Mouse (Mus musculus) thymus, adult 2 months (tissue): ENCODE results near the gene Lrrk1. TPM values are rescaled to one million over a fixed set of nuclear protein-coding genes. Genes with fewer than 3 reads are reported as not detected.

Experiments
- DNase-seq: peaks from one replicate; pipeline ENCODE4 v3.0.0; 2021
- H3K27ac ChIP-seq: fragments of 200-500 bp; 2 replicates; pipeline ENCODE4 v1.5.1; 2012; ENCODE audit warnings: low read length, control low read depth; ENCODE audit not compliant: control insufficient read depth, insufficient read depth
- H3K27me3 ChIP-seq: fragments of 200-500 bp; 2 replicates; pipeline ENCODE4 v1.6.1; 2012; ENCODE audit warnings: mild to moderate bottlenecking, low read length, moderate library complexity, mixed read lengths; ENCODE audit not compliant: control insufficient read depth, insufficient read depth
- H3K36me3 ChIP-seq: fragments of 200-500 bp; 2 replicates; pipeline ENCODE4 v1.6.1; 2012; ENCODE audit warnings: mild to moderate bottlenecking, low read length, moderate library complexity; ENCODE audit not compliant: control insufficient read depth, insufficient read depth
- H3K4me1 ChIP-seq: fragments of 200-500 bp; replicated peaks from 2 replicates; pipeline ENCODE4 v1.6.1; 2012; ENCODE audit warnings: low read length; ENCODE audit not compliant: control insufficient read depth, insufficient read depth
- H3K4me3 ChIP-seq: fragments of 200-500 bp; 2 replicates; pipeline ENCODE4 v1.5.1; 2012; ENCODE audit warnings: mild to moderate bottlenecking, low read length, control low read depth, moderate library complexity; ENCODE audit not compliant: control insufficient read depth, insufficient read depth
- CTCF ChIP-seq: fragments of 200-500 bp; IDR thresholded peaks from 2 replicates; pipeline ENCODE4 v1.5.1; 2012; ENCODE audit warnings: mild to moderate bottlenecking, control low read depth, low read length, moderate library complexity, borderline replicate concordance; ENCODE audit not compliant: control insufficient read depth, poor library complexity, insufficient read depth; ENCODE audit errors: extremely low read depth
- POLR2A ChIP-seq: fragments of 200-500 bp; IDR thresholded peaks from 2 replicates; pipeline ENCODE4 v1.6.1; 2012; ENCODE audit warnings: mild to moderate bottlenecking, low read length, control low read depth, moderate library complexity; ENCODE audit not compliant: control insufficient read depth, poor library complexity, insufficient read depth; ENCODE audit errors: extremely low read depth
- WGBS: fragments of 180-500 bp; shearing (Covaris S2); methylation state at CpG from one replicate; pipeline ENCODE4 v1.1.7; 2018; 5-methylcytosine and 5-hydroxymethylcytosine counted together
- polyA plus RNA-seq: library from polyadenylated mRNA; depleted of rRNA; stranded (reverse); fragments of >200 nt; gene quantifications from 2 replicates; pipeline ENCODE4 v1.2.3, GENCODE M21; 2012

The Lrrk1 gene
- polyA plus RNA-seq, 1 experiment, result 29.9 TPM

GRCm38 (mm10) chr7:66219028-66219793, 168.9 kb downstream of the Lrrk1 start:
- TF ChIP-seq CTCF, result no peak
- no peak for TF ChIP-seq POLR2A
- 82% methylated on average over 4 of the region's 4 CpGs for WGBS
- Histone ChIP-seq H3K4me3 (no peak overlapping the region), H3K27ac (no peak overlapping the region), H3K27me3 (no peaks in the 10 kb centered on the region), H3K4me1 (peaks cover 21% of the 10 kb centered on the region), H3K36me3 (no peaks in the 10 kb centered on the region)
- no peak for DNase-seq

- TF ChIP-seq POLR2A, result no peak
- no peak for TF ChIP-seq CTCF
- no peak for DNase-seq
- Histone ChIP-seq H3K27ac (no peak overlapping the region; the same call in 1 of the 2 replicates), H3K4me3 (no peak overlapping the region), H3K36me3 (no peaks in the 10 kb centered on the region), H3K27me3 (no peaks in the 10 kb centered on the region), H3K4me1 (peaks cover 21% of the 10 kb centered on the region)
- 52% methylated on average over 9 of the region's 9 CpGs for WGBS
These were observed 169.7 kb downstream of the Lrrk1 start for GRCm38 (mm10) chr7:66218193-66219014.

- Histone ChIP-seq H3K27me3 (no peaks in the 10 kb centered on the region), H3K4me3 (no peak overlapping the region), H3K36me3 (no peaks in the 10 kb centered on the region), H3K27ac (no peak overlapping the region), H3K4me1 (peaks cover 21% of the 10 kb centered on the region)
- WGBS, result 74% methylated on average over 7 of the region's 7 CpGs
- TF ChIP-seq CTCF (no peak), POLR2A (no peak)
- DNase-seq, result no peak
These were observed 170.5 kb downstream of the Lrrk1 start for GRCm38 (mm10) chr7:66217531-66218094.

DNA sequence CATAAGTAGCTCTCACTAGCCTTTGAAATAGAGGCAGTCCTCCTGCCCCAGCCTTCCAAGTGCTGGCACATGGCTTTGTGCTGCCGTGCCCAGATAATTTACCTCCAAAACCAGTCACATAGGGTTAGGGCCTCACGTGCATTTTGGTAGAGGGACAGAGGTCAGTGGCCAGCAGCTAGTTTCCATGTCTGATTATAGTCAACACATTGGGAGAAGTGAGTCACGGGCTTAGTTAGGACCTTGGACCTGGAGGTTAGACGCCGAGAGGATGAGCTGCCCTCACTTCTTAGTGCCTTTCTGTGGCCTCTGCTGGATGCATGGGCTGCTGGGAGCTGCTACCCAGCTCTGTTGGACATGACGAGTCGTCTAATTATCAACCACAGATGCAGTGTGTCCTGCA, 171.1 kb downstream of the Lrrk1 start:
- no peak overlapping the region for H3K27ac ChIP-seq
- H3K4me3 ChIP-seq, result no peak overlapping the region
- peaks cover 25% of the 10 kb centered on the region for H3K4me1 ChIP-seq
- TF ChIP-seq POLR2A (no peak), CTCF (no peak)
- no peaks in the 10 kb centered on the region for H3K36me3 ChIP-seq
- 92% methylated on average over 7 of the region's 7 CpGs for WGBS
- no peak for DNase-seq
- H3K27me3 ChIP-seq, result no peaks in the 10 kb centered on the region

DNA sequence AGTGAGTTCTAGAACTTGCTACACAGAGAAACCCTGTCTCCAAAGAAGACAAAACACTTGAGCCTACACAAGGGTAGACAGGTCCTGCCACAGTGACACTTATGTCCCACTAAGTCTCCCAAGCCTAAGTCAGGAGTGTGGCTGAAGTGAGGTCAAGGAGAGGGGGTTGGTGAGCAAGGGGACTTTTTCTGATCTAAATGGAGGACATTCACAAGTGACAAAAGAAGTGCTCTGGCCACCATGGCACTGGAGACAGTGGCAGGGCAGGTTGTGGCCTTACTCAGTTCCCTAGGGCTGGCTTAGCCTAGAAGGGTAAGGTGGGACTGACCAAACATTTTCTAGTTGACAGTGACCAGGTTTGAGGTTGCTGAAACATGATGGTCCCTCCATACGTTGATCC, 172.2 kb downstream of the Lrrk1 start:
- TF ChIP-seq POLR2A, result no peak
- no peak for TF ChIP-seq CTCF
- Histone ChIP-seq H3K27me3 (no peaks in the 10 kb centered on the region), H3K4me3 (no peak overlapping the region), H3K36me3 (no peaks in the 10 kb centered on the region), H3K4me1 (peaks cover 31% of the 10 kb centered on the region), H3K27ac (no peak overlapping the region)
- WGBS, result 81% methylated on average over 1 of the region's 1 CpGs
- DNase-seq, result no peak

GRCm38 (mm10) chr7:66214477-66214876, 173.7 kb downstream of the Lrrk1 start:
- no peaks in the 10 kb centered on the region for H3K36me3 ChIP-seq
- TF ChIP-seq CTCF (no peak), POLR2A (no peak)
- no peaks in the 10 kb centered on the region for H3K27me3 ChIP-seq

More at GRCm38 (mm10) chr7:66214477-66214876, 173.7 kb downstream of the Lrrk1 start:
- Histone ChIP-seq H3K4me3 (no peak overlapping the region), H3K27ac (no peak overlapping the region), H3K4me1 (peaks cover 31% of the 10 kb centered on the region)
- 85% methylated on average over 6 of the region's 6 CpGs for WGBS
- DNase-seq, result no peak
